ENCODE assay signal across 18 mouse cellular contexts in the genomic region with DNA sequence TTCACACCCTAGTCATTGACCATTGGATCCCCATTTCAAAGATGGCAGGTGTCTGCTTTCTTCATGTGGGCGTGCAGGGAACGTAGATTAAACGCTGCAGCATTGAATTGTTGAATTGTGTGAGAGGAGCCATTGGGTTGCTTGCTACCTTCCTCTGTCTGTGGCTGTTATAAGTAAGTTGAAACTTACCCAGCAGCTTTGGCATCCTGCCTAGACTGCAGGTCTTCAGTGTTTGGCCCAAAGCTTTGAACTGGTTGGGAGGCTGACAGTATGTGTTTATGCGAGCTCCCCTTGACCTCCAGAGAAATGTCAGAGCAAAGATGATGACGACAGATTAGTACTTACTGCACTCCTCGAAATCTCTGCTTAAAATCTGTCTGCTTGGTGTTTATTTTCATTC.
DNase-seq lines count a peak whose midpoint lies in the region; TF ChIP-seq lines count a peak whose summit lies in the region.
"Had no signal": no experiment of that assay in that cellular context is flagged by ENCODE, and none has a peak within 500 bp of the region (broad histone marks: within the 10 kb centered on the region; RNA-seq: fewer than 3 reads in every experiment).

No protein-coding gene starts in this region.

- no peak for TF ChIP-seq POLR2A in brain, embryonic 14.5 days (IDR thresholded peaks at IDR 0.05; ENCODE audit: borderline replicate concordance, extremely low read depth, insufficient read depth, insufficient read length, poor library complexity, severe bottlenecking)

- DNase-seq in adrenal gland, adult 2 months, result peak; percentile 33
- no peak for DNase-seq in adrenal gland, postnatal 4 days (ENCODE audit: low spot score in 2 of 2)
- peak; percentile 15 for DNase-seq in kidney, postnatal 10 days
- no peak for DNase-seq in kidney, adult 9 months
- peak; percentile 2 for DNase-seq in adrenal gland, adult 8-10 months
- peak; percentile 7 for DNase-seq in brain, embryonic 14.5 days (ENCODE audit: low read depth)
- DNase-seq in layer of hippocampus, postnatal 25 days (ENCODE audit: extremely low spot score in 1 of 2, low spot score in 1 of 2), result no peak
- DNase-seq: cerebellum, adult 11 months; cerebellum, adult 9-10 months; cerebellum, postnatal 36 days; gastrocnemius, postnatal 25 days; heart, adult 18-20 months; heart, postnatal 4 days; kidney, adult 8-10 months; lung, postnatal 4 days; right cerebral cortex, adult 18-20 months; spleen, adult 18-20 months; thymus, postnatal 14 days had no signal

- TF ChIP-seq CTCF in brain, embryonic 14.5 days (IDR thresholded peaks at IDR 0.05; ENCODE audit: borderline replicate concordance, extremely low read depth, insufficient read depth, insufficient read length), result no peak

Comparison
In these comparisons a context has a peak if more than half of its experiments do, and no peak if none do; other contexts are left out.
1. DNase-seq: peak in adrenal gland, adult 2 months (single experiment), kidney, postnatal 10 days (single experiment), adrenal gland, adult 8-10 months (single experiment) and brain, embryonic 14.5 days (single experiment); none in adrenal gland, postnatal 4 days (0 of 2), kidney, adult 9 months (single experiment) and layer of hippocampus, postnatal 25 days (0 of 2).